Mouse (Mus musculus): ENCODE results near the gene Mipol1. TPM values are rescaled to one million over a fixed set of nuclear protein-coding genes. Genes with fewer than 3 reads are reported as not detected.
"Not testable (repeated sequence)": the region's sequence is repeated elsewhere in the genome, so short reads cannot be mapped to it uniquely, and the experiment has no call there.

Mipol1 gene
- total RNA-seq, 4 experiments from 2014 or later: 2.9 to 6.3 (median 4.0) TPM

- DNase-seq (ENCODE audit: low spot score): no peak
Observed at GRCm38 (mm10) chr12:57424902-57425301, 194.7 kb downstream of the Mipol1 start.

- DNase-seq (ENCODE audit: low spot score): no peak
Observed at GRCm38 (mm10) chr12:57428243-57428642, 198.0 kb downstream of the Mipol1 start.

GRCm38 (mm10) chr12:57428767-57429166 lies 198.5 kb downstream of the Mipol1 start:
- no peak for DNase-seq (ENCODE audit: low spot score)

GRCm38 (mm10) chr12:57436939-57437659 lies 206.9 kb downstream of the Mipol1 start:
- not testable (repeated sequence) for DNase-seq (ENCODE audit: low spot score)

- no peak for DNase-seq (ENCODE audit: low spot score)
Observed at GRCm38 (mm10) chr12:57444281-57444903, 214.2 kb downstream of the Mipol1 start.

GRCm38 (mm10) chr12:57447331-57447730 lies 217.1 kb downstream of the Mipol1 start:
- no peak for DNase-seq (ENCODE audit: low spot score)

- no peak for DNase-seq (ENCODE audit: low spot score)
Observed at GRCm38 (mm10) chr12:57449299-57449698, 219.1 kb downstream of the Mipol1 start.

GRCm38 (mm10) chr12:57450017-57450583 lies 219.9 kb downstream of the Mipol1 start:
- no peak for DNase-seq (ENCODE audit: low spot score)

GRCm38 (mm10) chr12:57456911-57457310 lies 226.7 kb downstream of the Mipol1 start:
- DNase-seq (ENCODE audit: low spot score): no peak

GRCm38 (mm10) chr12:57457339-57457738 lies 227.1 kb downstream of the Mipol1 start:
- no peak for DNase-seq (ENCODE audit: low spot score)

- DNase-seq (ENCODE audit: low spot score): peak; percentile 6
Observed at GRCm38 (mm10) chr12:57464520-57465334, 234.5 kb downstream of the Mipol1 start.

- DNase-seq (ENCODE audit: low spot score): no peak
Observed at GRCm38 (mm10) chr12:57471786-57472185, 241.6 kb downstream of the Mipol1 start.

- DNase-seq (ENCODE audit: low spot score): no peak
Observed at GRCm38 (mm10) chr12:57476876-57477275, 246.6 kb downstream of the Mipol1 start.

GRCm38 (mm10) chr12:57481823-57482222 lies 251.6 kb downstream of the Mipol1 start:
- no peak for DNase-seq (ENCODE audit: low spot score)

- no peak for DNase-seq (ENCODE audit: low spot score)
Observed at GRCm38 (mm10) chr12:57496347-57497119, 266.3 kb downstream of the Mipol1 start.

GRCm38 (mm10) chr12:57500246-57500645 lies 270.0 kb downstream of the Mipol1 start:
- DNase-seq (ENCODE audit: low spot score): no peak

- DNase-seq (ENCODE audit: low spot score): no peak
Observed at GRCm38 (mm10) chr12:57505329-57505728, 275.1 kb downstream of the Mipol1 start.

- no peak for DNase-seq (ENCODE audit: low spot score)
Observed at GRCm38 (mm10) chr12:57508938-57509337, 278.7 kb downstream of the Mipol1 start.

GRCm38 (mm10) chr12:57509726-57510125 lies 279.5 kb downstream of the Mipol1 start:
- DNase-seq (ENCODE audit: low spot score): no peak

- DNase-seq (ENCODE audit: low spot score): no peak
Observed at GRCm38 (mm10) chr12:57511127-57511526, 280.9 kb downstream of the Mipol1 start.

GRCm38 (mm10) chr12:57511560-57511959 lies 281.3 kb downstream of the Mipol1 start:
- DNase-seq (ENCODE audit: low spot score): no peak

Data from heart, adult 8-10 months (tissue).